Mouse (Mus musculus) spleen, postnatal 14 days (tissue): ENCODE data around the gene Gm10563.
A peak's percentile ranks its signal among the peaks of the same experiment; 100 is the strongest.

ENCODE experiments used
- DNase-seq, 2 experiments: peaks; one replicate each; pipeline ENCODE4 v3.0.0; 2021 to 2022; ENCODE audit warnings: low spot score in 2 of 2

The Gm10563 gene

DNA sequence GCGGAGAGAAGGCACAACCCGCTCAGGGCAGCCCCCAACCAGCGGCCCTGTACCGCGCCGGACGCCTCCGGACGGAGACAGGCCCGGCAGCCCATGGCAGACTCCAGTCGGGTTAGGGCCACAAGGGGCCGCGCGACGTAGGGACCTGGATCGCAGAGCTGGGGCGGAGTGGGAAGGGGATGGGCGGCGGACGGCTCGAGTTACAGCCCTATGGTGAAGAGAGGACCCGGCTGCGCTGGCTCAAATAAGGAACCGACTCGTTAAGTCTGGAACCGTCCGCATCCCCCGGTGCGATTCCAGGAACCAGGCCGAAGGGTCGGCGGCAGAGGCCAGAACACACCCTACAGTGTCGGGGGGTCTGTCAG, 7.9 kb upstream of the Gm10563 start, which contains the start of gene Mmp23:
Gene Mmp23 (minus strand): TSS at position 299 of the 365 bp plus-strand sequence.
- DNase-seq = no peak

GRCm38 (mm10) chr4:155652283-155653085, 7.3 kb upstream of the Gm10563 start:
- no peak for DNase-seq

DNA sequence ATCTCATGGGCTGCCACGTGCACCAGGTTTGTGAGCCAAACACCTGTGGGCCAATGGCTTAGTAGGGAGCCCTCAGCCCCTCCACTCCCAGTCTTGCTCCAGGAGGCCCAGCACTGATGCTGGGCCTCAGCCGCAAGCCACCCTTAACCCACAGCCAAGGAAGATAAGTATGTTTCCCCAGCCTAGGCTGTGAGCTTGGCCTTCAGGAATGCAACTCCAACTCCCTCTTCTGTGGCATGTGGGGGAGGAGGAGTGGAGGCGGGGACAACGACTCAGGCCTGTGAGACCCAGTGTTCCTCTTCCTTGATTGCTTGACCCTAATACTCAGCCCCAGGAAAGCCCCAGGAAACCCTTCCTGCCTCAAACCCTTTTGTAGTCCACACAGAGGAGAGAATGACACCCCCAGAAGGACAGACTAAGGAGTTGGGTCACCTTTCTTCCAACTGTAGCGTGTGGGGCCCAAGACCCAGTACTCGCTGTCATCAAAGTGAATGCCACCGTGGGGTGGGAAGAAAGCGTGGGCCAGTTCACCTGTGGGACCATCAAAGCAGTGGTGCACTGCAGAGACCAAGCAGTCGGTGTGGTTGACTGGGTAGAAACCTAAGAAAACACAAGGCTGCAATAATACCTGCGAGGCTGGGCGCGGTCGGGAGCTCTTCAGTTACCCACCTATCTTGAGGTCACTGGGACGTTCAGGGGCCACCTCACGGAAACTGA, 6.5 kb upstream of the Gm10563 start:
- DNase-seq = no peak

DNA sequence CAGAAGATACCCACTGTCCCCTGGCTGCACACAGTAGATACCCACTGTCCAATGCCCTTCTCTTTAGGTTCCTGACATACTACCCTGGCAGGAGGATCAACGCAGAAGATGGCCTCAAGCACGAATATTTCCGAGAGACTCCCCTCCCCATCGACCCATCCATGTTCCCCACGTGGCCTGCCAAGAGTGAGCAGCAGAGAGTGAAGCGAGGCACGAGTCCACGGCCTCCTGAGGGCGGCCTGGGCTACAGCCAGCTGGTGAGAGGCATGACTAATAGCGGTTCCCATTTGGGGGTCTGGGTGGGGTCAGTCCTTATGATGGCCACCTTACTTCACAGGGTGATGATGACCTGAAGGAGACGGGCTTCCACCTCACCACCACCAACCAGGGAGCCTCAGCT, 4.1 kb upstream of the Gm10563 start:
- no peak for DNase-seq

- DNase-seq = no peak
These were observed 513 bp upstream of the Gm10563 start for GRCm38 (mm10) chr4:155645721-155646120.

DNA sequence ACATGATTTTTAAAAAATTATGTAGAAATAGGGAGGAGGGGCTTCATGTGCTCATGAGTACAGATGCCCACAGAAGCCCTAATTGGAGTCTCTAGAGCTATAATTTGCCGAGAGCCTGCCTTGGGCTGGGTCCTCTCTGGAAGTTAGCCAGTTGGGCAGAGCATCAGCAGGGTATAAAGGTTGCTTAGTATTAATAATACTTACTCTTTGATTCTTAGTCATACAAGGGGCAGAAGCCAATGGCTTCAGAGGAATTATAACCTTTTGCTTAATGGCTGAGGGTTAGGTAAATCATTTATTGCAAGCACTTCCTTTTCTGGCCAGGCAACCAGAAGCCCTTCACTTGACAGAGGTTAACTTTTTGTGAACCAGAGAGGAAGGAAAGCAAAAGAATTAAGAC, 1.7 kb downstream of the Gm10563 start:
- no peak for DNase-seq

- no peak for DNase-seq
These were observed 9.3 kb downstream of the Gm10563 start for GRCm38 (mm10) chr4:155635766-155636499.

DNA sequence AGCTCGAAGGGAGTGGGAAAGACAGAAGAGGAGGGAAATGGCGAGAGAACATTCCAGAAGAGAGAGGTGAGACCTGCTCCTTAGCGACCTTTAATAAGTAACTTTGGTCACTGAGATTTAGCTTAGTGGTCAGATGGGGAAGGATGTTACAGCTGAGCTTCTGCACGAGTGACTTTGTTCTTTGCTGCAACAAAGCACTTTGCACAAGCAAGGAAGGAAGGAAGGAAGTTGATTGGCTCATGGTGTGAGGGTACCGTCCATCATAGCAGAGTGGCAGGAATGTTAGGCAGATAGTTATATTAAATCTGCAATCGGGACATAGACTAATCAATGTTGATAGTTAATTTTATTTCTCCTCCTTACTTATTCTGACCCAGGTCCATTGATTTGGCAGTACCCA, 14.9 kb downstream of the Gm10563 start:
- no peak for DNase-seq

DNA sequence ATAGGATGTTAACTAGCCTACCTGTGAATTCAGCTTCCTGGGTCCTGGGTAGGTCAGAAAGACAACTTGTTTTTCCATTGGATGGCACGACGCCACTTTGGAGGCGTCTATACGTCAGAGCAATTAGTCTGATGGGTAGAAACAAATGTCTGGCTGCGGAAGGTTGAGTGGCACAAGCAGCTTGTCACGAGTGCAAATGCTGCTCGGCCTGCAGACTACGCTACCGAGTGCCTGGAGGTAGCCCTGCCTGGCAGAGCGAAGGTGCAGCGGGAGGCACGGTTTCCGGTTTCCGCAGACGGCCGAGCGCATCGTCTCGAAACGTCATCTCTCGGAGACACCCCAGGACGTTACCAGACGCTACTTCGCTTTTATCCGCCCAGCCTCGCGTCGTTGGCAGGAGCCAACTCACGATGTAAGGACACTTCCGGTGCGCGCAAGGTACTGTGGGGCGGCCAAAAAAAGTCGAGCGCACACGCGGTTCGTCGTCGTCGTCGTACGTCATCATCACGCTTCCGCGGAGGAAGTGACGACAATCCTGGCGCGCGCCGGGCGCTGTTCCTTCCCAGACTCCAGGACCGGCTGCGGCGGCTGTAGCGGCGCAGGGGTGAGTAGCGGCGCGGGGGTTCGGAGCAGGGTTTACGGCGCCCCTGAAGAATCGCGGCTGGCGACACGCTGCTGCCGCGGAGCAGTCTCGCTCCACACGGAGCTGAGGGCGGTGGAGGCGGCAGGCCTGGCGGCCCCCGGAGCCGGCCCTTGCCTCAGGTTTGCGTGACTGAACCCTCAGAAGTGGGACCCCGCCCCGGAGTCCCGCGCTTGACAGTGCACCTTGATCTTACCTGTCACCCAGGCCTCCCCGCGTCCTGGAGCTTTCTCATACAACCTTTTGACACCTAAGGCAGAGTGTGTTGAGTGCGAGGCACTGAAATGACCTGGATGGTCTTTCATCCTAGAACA, 20.6 kb downstream of the Gm10563 start, which contains the start of gene Cdk11b:
Gene Cdk11b (plus strand): TSS at position 517 of the 954 bp plus-strand sequence.
- peak; percentile 87 to 91 for DNase-seq

- DNase-seq = no peak
These were observed 26.9 kb downstream of the Gm10563 start for GRCm38 (mm10) chr4:155618321-155618720.

- DNase-seq = no peak
These were observed 31.9 kb downstream of the Gm10563 start for GRCm38 (mm10) chr4:155613264-155613663.

DNA sequence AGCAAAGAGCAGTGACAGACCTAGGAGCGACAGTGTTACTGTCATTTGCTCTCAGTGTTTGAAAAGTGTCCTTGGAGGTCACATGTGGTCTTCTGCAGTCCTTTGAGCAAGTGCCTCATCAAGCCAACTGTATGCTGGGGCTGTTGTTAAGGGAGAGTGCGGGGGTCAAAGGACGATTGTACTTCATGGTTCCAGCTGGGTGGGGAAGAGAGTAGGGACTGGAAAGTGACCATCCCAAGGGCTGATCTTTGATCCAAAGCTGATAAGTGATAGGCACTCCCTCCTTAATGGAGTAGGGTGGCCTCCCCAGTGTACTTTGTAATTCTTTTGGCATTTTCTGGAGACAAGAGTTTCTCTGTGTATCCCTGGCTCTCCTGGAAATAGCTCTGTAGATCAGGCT, 33.3 kb downstream of the Gm10563 start:
- DNase-seq = no peak

GRCm38 (mm10) chr4:155606825-155607224, 38.4 kb downstream of the Gm10563 start:
- DNase-seq = no peak

- no peak for DNase-seq
These were observed 40.1 kb downstream of the Gm10563 start for GRCm38 (mm10) chr4:155605132-155605531.

- no peak for DNase-seq
These were observed 41.4 kb downstream of the Gm10563 start for GRCm38 (mm10) chr4:155603801-155604200.

DNA sequence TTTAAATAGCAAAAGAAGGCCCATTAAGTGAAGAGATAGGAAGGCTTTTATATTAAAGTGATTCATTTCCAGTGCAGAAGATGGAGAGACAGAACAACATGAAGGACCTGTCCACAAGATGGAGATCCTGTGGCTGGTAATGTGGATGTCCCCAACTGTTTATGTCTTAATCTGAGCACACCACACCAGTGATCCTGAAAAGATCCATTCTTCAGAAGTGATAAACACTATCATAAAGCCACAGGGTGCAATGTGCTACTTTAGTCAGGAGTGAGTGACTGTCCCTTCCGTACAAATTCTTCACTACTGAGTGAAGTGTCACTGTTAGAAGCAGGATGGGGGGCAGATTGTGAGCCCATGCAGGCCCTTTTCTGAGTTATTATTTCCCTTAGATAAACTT, 42.5 kb downstream of the Gm10563 start:
- DNase-seq = no peak

- DNase-seq = no peak
These were observed 43.2 kb downstream of the Gm10563 start for GRCm38 (mm10) chr4:155601997-155602456.

- peak; percentile 85 to 87 for DNase-seq
These were observed 43.9 kb downstream of the Gm10563 start, which contains the start of gene Slc35e2 for GRCm38 (mm10) chr4:155601091-155601996. Slc35e2 (plus strand) TSS chr4:155601416.

GRCm38 (mm10) chr4:155599901-155600825, 45.0 kb downstream of the Gm10563 start:
- DNase-seq = no peak
